Mouse (Mus musculus) thymus, adult 2 months (tissue): ENCODE measurements around the gene 2610318N02Rik.

ENCODE experiments used
- CTCF ChIP-seq: fragments of 200-500 bp; IDR thresholded peaks from 2 replicates; pipeline ENCODE4 v1.5.1; 2012; ENCODE audit warnings: mild to moderate bottlenecking, control low read depth, low read length, moderate library complexity, borderline replicate concordance; ENCODE audit not compliant: control insufficient read depth, poor library complexity, insufficient read depth; ENCODE audit errors: extremely low read depth
- POLR2A ChIP-seq: fragments of 200-500 bp; IDR thresholded peaks from 2 replicates; pipeline ENCODE4 v1.6.1; 2012; ENCODE audit warnings: mild to moderate bottlenecking, low read length, control low read depth, moderate library complexity; ENCODE audit not compliant: control insufficient read depth, poor library complexity, insufficient read depth; ENCODE audit errors: extremely low read depth

GRCm38 (mm10) chr16:17127292-17127691, 2.3 kb upstream of the 2610318N02Rik start:
- no peak for TF ChIP-seq POLR2A
- no peak for TF ChIP-seq CTCF
